ENCODE assay signal across 9 mouse cellular contexts in the genomic region with DNA sequence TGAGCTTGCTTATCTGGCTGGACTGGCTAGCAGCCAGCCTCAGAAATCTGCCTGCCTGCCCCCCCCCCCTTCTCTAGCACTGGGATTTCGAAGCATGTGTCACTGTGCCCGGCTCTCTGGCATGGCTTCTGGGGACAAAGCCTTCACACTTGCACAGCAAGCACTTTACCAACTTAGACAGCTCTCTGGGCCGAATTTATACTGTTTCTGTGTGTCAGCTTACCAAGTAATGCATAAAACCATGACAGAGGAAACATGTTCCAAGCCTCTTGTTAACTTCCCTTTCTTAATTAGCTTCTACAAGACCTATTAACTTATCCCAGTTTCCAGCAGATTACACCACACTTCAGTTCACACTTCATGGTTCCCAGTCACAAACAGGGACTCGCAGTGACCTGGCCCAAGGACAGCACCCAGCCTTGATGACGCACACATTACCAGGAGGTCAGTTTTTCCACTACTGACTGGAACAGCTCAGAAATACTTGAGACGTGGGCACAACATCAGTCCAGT.
DNase-seq lines count a peak whose midpoint lies in the region; ATAC-seq and TF ChIP-seq lines count a peak whose summit lies in the region.
"Had no signal": no experiment of that assay in that cellular context is flagged by ENCODE, and none has a peak within 500 bp of the region (broad histone marks: within the 10 kb centered on the region; RNA-seq: fewer than 3 reads in every experiment).

No protein-coding gene starts in this region.

- no peak for TF ChIP-seq POLR2A in lung, adult 2 months (IDR thresholded peaks at IDR 0.05; ENCODE audit: borderline replicate concordance, extremely low read depth, low read depth, low read length)

- peak overlapping the region; percentile 60 for H3K27ac ChIP-seq in brown adipose tissue, adult 24 weeks (replicated peaks; ENCODE audit: low read depth, low read length)
- peak overlapping the region; percentile 55 to 73 for H3K27ac ChIP-seq in heart, embryonic 14.5 days (replicated peaks in 1 of 2; ENCODE audit: control insufficient read depth in 1 of 2, insufficient read depth in 1 of 2, low read depth in 2 of 2, low read length in 2 of 2)
- H3K27ac ChIP-seq: liver, embryonic 14.5 days had no signal

- peak overlapping the region; percentile 9; the same call in 1 of the 2 replicates for H3K9ac ChIP-seq in heart, embryonic 14.5 days (ENCODE audit: low read length)
- H3K9ac ChIP-seq: liver, embryonic 14.5 days had no signal

- no peaks in the 10 kb centered on the region for H3K36me3 ChIP-seq in heart, embryonic 14.5 days (ENCODE audit: control insufficient read depth, insufficient read depth, low read length)

- H3K4me1 ChIP-seq in lung, adult 2 months (ENCODE audit: control insufficient read depth, insufficient read depth, low read length): no peaks in the 10 kb centered on the region
- H3K4me1 ChIP-seq in brown adipose tissue, adult 24 weeks (ENCODE audit: control insufficient read depth, insufficient read depth, insufficient read length, low read length): no peaks in the 10 kb centered on the region
- H3K4me1 ChIP-seq in heart, embryonic 14.5 days (ENCODE audit: control insufficient read depth in 2 of 2, insufficient read depth in 2 of 2, low read length in 2 of 2): peaks cover 5 to 27% of the 10 kb centered on the region in 2 experiments

- peak; percentile 57; the same call in 1 of the 2 replicates for ATAC-seq in heart, embryonic 14.5 days (ENCODE audit: insufficient number of reproducible peaks, insufficient read depth, low FRiP score, low read depth)
- ATAC-seq in inflammation-experienced regulatory T-cells, adult 6 months: no peak

- intact Hi-C loops in left cerebral cortex, postnatal 10 days (cut with DNase I): no loop called here

- WGBS in lung, adult 2 months: 43% methylated on average over 6 of the region's 6 CpGs
- WGBS in heart, embryonic 14.5 days: 17% methylated on average over 6 of the region's 6 CpGs

- no peak overlapping the region for H3K4me3 ChIP-seq in lung, adult 2 months (replicated peaks; ENCODE audit: extremely low read depth, low read depth, low read length)
- no peak overlapping the region for H3K4me3 ChIP-seq in brown adipose tissue, adult 24 weeks (ENCODE audit: insufficient read depth, low read depth, low read length)
- no peak overlapping the region for H3K4me3 ChIP-seq in heart, embryonic 14.5 days (ENCODE audit: control insufficient read depth in 1 of 2, insufficient read depth in 1 of 2, low read depth in 1 of 2, low read length in 2 of 2)

- no peak for TF ChIP-seq CTCF in lung, adult 2 months (IDR thresholded peaks at IDR 0.05; ENCODE audit: insufficient read depth, low read length)

- H3K4me2 ChIP-seq in heart, embryonic 14.5 days (ENCODE audit: low read length): no peak overlapping the region

- H3K9me3 ChIP-seq in heart, embryonic 14.5 days (ENCODE audit: control insufficient read depth, low read length): no peaks in the 10 kb centered on the region

- H3K27me3 ChIP-seq in heart, embryonic 14.5 days (ENCODE audit: control insufficient read depth, insufficient read depth, low read length): no peaks in the 10 kb centered on the region

- peak; percentile 49 to 68 for DNase-seq in lung, adult 18-20 months
- no peak for DNase-seq in lung, adult 2 months
- DNase-seq in lung, postnatal 25 days (ENCODE audit: low spot score): peak; percentile 68
- no peak for DNase-seq in cerebellum, adult 11 months
- DNase-seq in left cerebral cortex, postnatal 10 days (ENCODE audit: extremely low spot score in 1 of 2, low spot score in 2 of 2): no peak

Comparison
In these comparisons a context has a peak if more than half of its experiments do, and no peak if none do; other contexts are left out.
1. DNase-seq: peak in lung, adult 18-20 months (2 of 2) and lung, postnatal 25 days (single experiment); none in lung, adult 2 months (single experiment), cerebellum, adult 11 months (single experiment) and left cerebral cortex, postnatal 10 days (0 of 2).